In genomic region chr12:112288786-112289185, GRCm38 (mm10) we compare ENCODE assay signal across 28 mouse cellular contexts.
DNase-seq lines count a peak whose midpoint lies in the region; ATAC-seq and TF ChIP-seq lines count a peak whose summit lies in the region.
"Had no signal": no experiment of that assay in that cellular context is flagged by ENCODE, and none has a peak within 500 bp of the region (broad histone marks: within the 10 kb centered on the region; RNA-seq: fewer than 3 reads in every experiment).

No protein-coding gene starts in this region.

- no peak for TF ChIP-seq CTCF in heart, adult 2 months (IDR thresholded peaks at IDR 0.05)
- TF ChIP-seq CTCF in midbrain, postnatal 0 days (IDR thresholded peaks at IDR 0.05) = no peak

- no peaks in the 10 kb centered on the region for H3K36me3 ChIP-seq in heart, embryonic 10.5 days
- no peaks in the 10 kb centered on the region for H3K36me3 ChIP-seq in heart, adult 2 months (ENCODE audit: control insufficient read depth, insufficient read depth, low read length)
- no peaks in the 10 kb centered on the region for H3K36me3 ChIP-seq in midbrain, embryonic 13.5 days
- no peaks in the 10 kb centered on the region for H3K36me3 ChIP-seq in midbrain, postnatal 0 days (ENCODE audit: insufficient read depth, low read length)
- no peaks in the 10 kb centered on the region for H3K36me3 ChIP-seq in limb, embryonic 10.5 days
- H3K36me3 ChIP-seq: embryonic facial prominence, embryonic 12.5 days; embryonic facial prominence, embryonic 15.5 days; G1E; heart, embryonic 12.5 days; heart, embryonic 15.5 days; hindbrain, embryonic 12.5 days; hindbrain, embryonic 15.5 days had no signal

- no peak for TF ChIP-seq EP300 in heart, adult 2 months (IDR thresholded peaks at IDR 0.05; ENCODE audit: insufficient read depth, low read depth, low read length)

- WGBS in heart, embryonic 10.5 days = 86% methylated on average over 3 of the region's 3 CpGs
- whole genome bisulfite sequencing in heart, adult 2 months = 91% methylated on average over 3 of the region's 3 CpGs
- 74% methylated on average over 3 of the region's 3 CpGs for WGBS in midbrain, embryonic 13.5 days
- WGBS in midbrain, postnatal 0 days = 73% methylated on average over 3 of the region's 3 CpGs
- 82% methylated on average over 3 of the region's 3 CpGs for WGBS in limb, embryonic 10.5 days

- H3K4me2 ChIP-seq in midbrain, embryonic 13.5 days (replicated peaks) = no peak overlapping the region
- H3K4me2 ChIP-seq in midbrain, postnatal 0 days (ENCODE audit: low read depth, low read length, poor library complexity, severe bottlenecking) = no peak overlapping the region
- H3K4me2 ChIP-seq: embryonic facial prominence, embryonic 12.5 days; embryonic facial prominence, embryonic 15.5 days; forebrain, embryonic 13.5 days; heart, embryonic 12.5 days; heart, embryonic 15.5 days; hindbrain, embryonic 12.5 days; hindbrain, embryonic 15.5 days had no signal

- no peaks in the 10 kb centered on the region for H3K9me3 ChIP-seq in heart, embryonic 10.5 days
- no peaks in the 10 kb centered on the region for H3K9me3 ChIP-seq in midbrain, embryonic 13.5 days
- H3K9me3 ChIP-seq in midbrain, postnatal 0 days (ENCODE audit: low read length) = no peaks in the 10 kb centered on the region
- H3K9me3 ChIP-seq in limb, embryonic 10.5 days (replicated peaks) = no peaks in the 10 kb centered on the region
- H3K9me3 ChIP-seq: embryonic facial prominence, embryonic 12.5 days; embryonic facial prominence, embryonic 15.5 days; forebrain, embryonic 13.5 days; G1E; heart, embryonic 12.5 days; heart, embryonic 15.5 days; hindbrain, embryonic 12.5 days; hindbrain, embryonic 15.5 days had no signal

- H3K9ac ChIP-seq in heart, adult 2 months (ENCODE audit: low read depth, low read length) = no peak overlapping the region
- H3K9ac ChIP-seq in midbrain, embryonic 13.5 days (replicated peaks) = no peak overlapping the region
- H3K9ac ChIP-seq in midbrain, postnatal 0 days (replicated peaks; ENCODE audit: low read length, poor library complexity, severe bottlenecking) = no peak overlapping the region
- H3K9ac ChIP-seq: embryonic facial prominence, embryonic 12.5 days; embryonic facial prominence, embryonic 15.5 days; forebrain, embryonic 13.5 days; heart, embryonic 12.5 days; heart, embryonic 15.5 days; hindbrain, embryonic 12.5 days; hindbrain, embryonic 15.5 days had no signal

- DNase-seq in adrenal gland, adult 2 months = peak; percentile 42
- no peak for DNase-seq in adrenal gland, adult 18-20 months (ENCODE audit: low spot score in 2 of 2)
- no peak for DNase-seq in heart, embryonic 10.5 days (ENCODE audit: low spot score)
- no peak for DNase-seq in heart, adult 2 months
- DNase-seq in midbrain, postnatal 0 days (ENCODE audit: low spot score) = no peak
- no peak for DNase-seq in limb, embryonic 10.5 days (ENCODE audit: low spot score)
- DNase-seq in kidney, postnatal 4 days = no peak
- DNase-seq: B cell, adult 2 months; cerebellum, adult 2 months; cerebellum, adult 9-11 months; cerebellum, postnatal 25 days; gastrocnemius, postnatal 10 days; gastrocnemius, postnatal 36 days; heart, postnatal 10 days; heart, postnatal 36 days; kidney, adult 2 months had no signal

- peak overlapping the region; percentile 83; the same call in 1 of the 2 replicates for H3K27ac ChIP-seq in heart, embryonic 10.5 days
- no peak overlapping the region for H3K27ac ChIP-seq in heart, adult 2 months
- 0 out of 2 replicates have a peak overlapping the region, but pooled peaks have one; percentile 9 for H3K27ac ChIP-seq in midbrain, embryonic 13.5 days
- no peak overlapping the region for H3K27ac ChIP-seq in midbrain, postnatal 0 days (ENCODE audit: low read depth, low read length)
- H3K27ac ChIP-seq in limb, embryonic 10.5 days = 0 out of 2 replicates have a peak overlapping the region, but pooled peaks have one; percentile 3
- H3K27ac ChIP-seq: embryonic facial prominence, embryonic 12.5 days; embryonic facial prominence, embryonic 15.5 days; forebrain, embryonic 13.5 days; heart, embryonic 15.5 days; hindbrain, embryonic 12.5 days; hindbrain, embryonic 15.5 days had no signal

- TF ChIP-seq POLR2A in heart, adult 2 months (IDR thresholded peaks at IDR 0.05; ENCODE audit: insufficient read depth, low read depth, low read length) = no peak

- H3K79me2 ChIP-seq in heart, adult 2 months (replicated peaks; ENCODE audit: control insufficient read depth, insufficient read depth, low read length) = no peaks in the 10 kb centered on the region

- peaks cover 21% of the 10 kb centered on the region; the same call in 1 of the 2 replicates for H3K27me3 ChIP-seq in heart, embryonic 10.5 days (ENCODE audit: insufficient read depth, poor library complexity, severe bottlenecking)
- no peaks in the 10 kb centered on the region for H3K27me3 ChIP-seq in heart, adult 2 months (ENCODE audit: control insufficient read depth, insufficient read depth, low read length)
- H3K27me3 ChIP-seq in midbrain, embryonic 13.5 days = 0 out of 2 replicates have a peak, but pooled peaks cover 12% of the 10 kb centered on the region
- no peaks in the 10 kb centered on the region for H3K27me3 ChIP-seq in midbrain, postnatal 0 days (ENCODE audit: insufficient read depth, low read length)
- H3K27me3 ChIP-seq in limb, embryonic 10.5 days (ENCODE audit: low read depth, poor library complexity, severe bottlenecking) = peaks cover 35% of the 10 kb centered on the region; the same call in 1 of the 2 replicates
- H3K27me3 ChIP-seq: embryonic facial prominence, embryonic 12.5 days; embryonic facial prominence, embryonic 15.5 days; forebrain, embryonic 13.5 days; hindbrain, embryonic 15.5 days; Patski had no signal

- peaks cover 51% of the 10 kb centered on the region for H3K4me1 ChIP-seq in heart, embryonic 10.5 days
- no peaks in the 10 kb centered on the region; the same call in 1 of the 2 replicates for H3K4me1 ChIP-seq in heart, adult 2 months (ENCODE audit: control insufficient read depth, insufficient read depth, low read length)
- H3K4me1 ChIP-seq in midbrain, embryonic 13.5 days (replicated peaks) = peaks cover 41% of the 10 kb centered on the region
- H3K4me1 ChIP-seq in midbrain, postnatal 0 days (ENCODE audit: insufficient read depth, low read length) = peaks cover 3% of the 10 kb centered on the region; the same call in 1 of the 2 replicates
- H3K4me1 ChIP-seq in limb, embryonic 10.5 days = peaks cover 56% of the 10 kb centered on the region

- no peak for ATAC-seq in midbrain, embryonic 13.5 days
- no peak for ATAC-seq in midbrain, postnatal 0 days (ENCODE audit: low FRiP score)
- ATAC-seq: forebrain, embryonic 13.5 days; forebrain, embryonic 16.5 days; intestine, postnatal 0 days; Patski had no signal

- H3K4me3 ChIP-seq in heart, embryonic 10.5 days = no peak overlapping the region
- no peak overlapping the region for H3K4me3 ChIP-seq in heart, adult 2 months
- no peak overlapping the region for H3K4me3 ChIP-seq in midbrain, embryonic 13.5 days (replicated peaks)
- H3K4me3 ChIP-seq in midbrain, postnatal 0 days (ENCODE audit: low read depth, low read length) = no peak overlapping the region
- no peak overlapping the region for H3K4me3 ChIP-seq in limb, embryonic 10.5 days
- H3K4me3 ChIP-seq: embryonic facial prominence, embryonic 12.5 days; embryonic facial prominence, embryonic 15.5 days; forebrain, embryonic 13.5 days; heart, embryonic 12.5 days; heart, embryonic 15.5 days; hindbrain, embryonic 12.5 days; hindbrain, embryonic 15.5 days had no signal

- intact Hi-C loops in heart, adult 2 months (cut with DNase I) = no loop called here

Comparison
In these comparisons a context has a peak if more than half of its experiments do, and no peak if none do; other contexts are left out.
1. H3K27ac ChIP-seq: peak in heart, embryonic 10.5 days (single experiment), midbrain, embryonic 13.5 days (single experiment) and limb, embryonic 10.5 days (single experiment); none in heart, adult 2 months (single experiment) and midbrain, postnatal 0 days (single experiment).